Mouse (Mus musculus) midbrain, embryonic 15.5 days (tissue): ENCODE measurements around the gene Scaf4. TPM values are rescaled to one million over a fixed set of nuclear protein-coding genes. Genes with fewer than 3 reads are reported as not detected.
"Not testable (repeated sequence)": the region's sequence is repeated elsewhere in the genome, so short reads cannot be mapped to it uniquely, and the experiment has no call there.

ENCODE experiments used
- ATAC-seq: fragments of 200-750 bp; cut with Nextera tagmentation; replicated peaks from 2 replicates; pipeline ENCODE4 v1.8.0; 2017; ENCODE audit warnings: moderate TSS enrichment
- H3K27ac ChIP-seq: fragments of 300-500 bp; sonication (generic); 2 replicates; pipeline ENCODE4 v1.5.1; 2015; ENCODE audit warnings: mild to moderate bottlenecking, inconsistent platforms
- H3K27me3 ChIP-seq: fragments of 300-500 bp; sonication (generic); replicated peaks from 2 replicates; pipeline ENCODE4 v1.6.1; 2015; ENCODE audit warnings: inconsistent platforms
- H3K36me3 ChIP-seq: fragments of 300-500 bp; sonication (generic); replicated peaks from 2 replicates; pipeline ENCODE4 v1.6.1; 2015; ENCODE audit warnings: inconsistent platforms
- H3K4me1 ChIP-seq: fragments of 300-500 bp; sonication (generic); 2 replicates; pipeline ENCODE4 v1.6.1; 2015; ENCODE audit warnings: inconsistent platforms
- H3K4me2 ChIP-seq: fragments of 300-500 bp; sonication (generic); 2 replicates; pipeline ENCODE4 v1.6.1; 2015; ENCODE audit warnings: inconsistent platforms, mild to moderate bottlenecking, moderate library complexity
- H3K4me3 ChIP-seq: fragments of 300-500 bp; sonication (generic); 2 replicates; pipeline ENCODE4 v1.5.1; 2015; ENCODE audit warnings: mild to moderate bottlenecking, inconsistent platforms
- H3K9ac ChIP-seq: fragments of 300-500 bp; sonication (generic); 2 replicates; pipeline ENCODE4 v1.6.1; 2015; ENCODE audit warnings: mild to moderate bottlenecking, inconsistent platforms
- H3K9me3 ChIP-seq: fragments of 300-500 bp; sonication (generic); 2 replicates; pipeline ENCODE4 v1.6.1; 2016; ENCODE audit warnings: inconsistent platforms
- WGBS: fragments of 180-500 bp; shearing (Covaris S2); methylation state at CpG from one replicate; pipeline ENCODE4 v1.1.7; 2015; ENCODE audit warnings: mixed read lengths; 5-methylcytosine and 5-hydroxymethylcytosine counted together
- polyA plus RNA-seq: library from polyadenylated mRNA; unstranded; fragments of >200 nt; fragmentation: Nextera tagmentation; extraction: Ambion mirVana; gene quantifications from 2 replicates; pipeline ENCODE4 v1.2.1, GENCODE M21; 2015

The Scaf4 gene
- polyA plus RNA-seq, 1 experiment from 2014 or later, result 30.1 TPM

DNA sequence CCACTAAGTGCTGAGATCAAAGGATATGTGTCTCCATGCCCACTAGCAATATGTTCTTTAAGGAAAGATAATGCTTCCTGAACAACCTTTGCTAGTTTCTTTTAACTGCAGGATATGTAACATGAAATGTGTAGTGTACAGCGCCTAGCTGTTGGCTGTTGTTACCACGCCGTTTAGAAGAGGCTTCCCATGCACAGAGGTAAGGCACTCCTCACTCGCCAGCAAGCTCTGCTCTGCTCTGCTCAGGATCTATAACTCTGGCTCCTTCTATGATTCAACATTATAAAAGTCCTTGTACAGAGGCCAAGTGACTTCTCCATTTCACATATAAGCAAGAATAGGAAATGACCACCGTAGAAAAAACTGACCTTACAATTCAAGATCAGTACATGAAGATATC is 24.7 kb downstream of the Scaf4 start:
- H3K4me2 ChIP-seq, result no peak overlapping the region
- H3K9me3 ChIP-seq, result no peaks in the 10 kb centered on the region
- H3K4me3 ChIP-seq, result no peak overlapping the region
- 92% methylated on average over 5 of the region's 5 CpGs for WGBS
- H3K27me3 ChIP-seq, result no peaks in the 10 kb centered on the region
- H3K36me3 ChIP-seq, result peaks cover 12% of the 10 kb centered on the region; the same call in 1 of the 2 replicates
- no peaks in the 10 kb centered on the region for H3K4me1 ChIP-seq
- H3K9ac ChIP-seq, result no peak overlapping the region
- no peak overlapping the region for H3K27ac ChIP-seq
- no peak for ATAC-seq

DNA sequence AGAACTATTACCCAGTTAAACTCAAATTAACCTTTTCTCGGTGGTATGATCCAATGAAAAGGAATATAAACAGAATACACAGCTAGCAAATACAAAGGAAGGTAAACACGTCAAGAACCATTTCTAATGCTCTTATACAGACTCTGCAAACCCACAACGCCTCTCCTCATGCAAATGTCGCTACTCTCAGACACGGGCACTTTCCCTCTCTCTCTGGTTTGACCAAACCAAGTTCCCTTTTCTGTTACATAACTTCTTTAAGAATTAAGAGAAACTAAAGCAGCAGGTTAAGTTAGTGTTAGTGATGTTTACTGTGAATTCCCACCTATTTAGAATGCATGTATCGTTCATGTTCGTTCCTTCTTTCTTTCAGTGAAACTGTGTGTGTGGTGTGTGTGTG is 25.4 kb downstream of the Scaf4 start:
- Histone ChIP-seq H3K36me3 (peaks cover 15% of the 10 kb centered on the region; the same call in 1 of the 2 replicates), H3K4me1 (no peaks in the 10 kb centered on the region), H3K9me3 (no peaks in the 10 kb centered on the region), H3K27ac (no peak overlapping the region), H3K27me3 (no peaks in the 10 kb centered on the region), H3K4me2 (no peak overlapping the region), H3K9ac (no peak overlapping the region), H3K4me3 (no peak overlapping the region)
- no peak for ATAC-seq
- 90% methylated on average over 7 of the region's 7 CpGs for WGBS

DNA sequence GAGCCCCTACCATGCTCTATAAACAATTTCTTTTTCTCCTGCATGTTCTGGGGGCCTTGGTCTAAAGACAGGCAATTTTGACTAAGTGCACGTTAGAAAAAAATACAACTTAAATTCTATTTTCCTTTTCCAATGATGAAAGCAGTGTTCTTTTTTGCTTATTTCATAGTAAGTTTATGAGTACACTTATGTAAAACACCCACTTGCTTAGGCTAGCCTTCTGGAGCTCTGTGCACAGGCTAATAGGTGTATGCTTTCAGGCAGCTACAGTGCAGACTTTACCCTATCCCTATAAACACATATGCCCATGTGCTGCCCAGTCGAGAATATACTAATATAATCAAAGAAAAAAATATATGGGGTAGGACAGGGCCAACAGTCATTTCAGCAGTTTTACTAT is 31.8 kb downstream of the Scaf4 start:
- H3K9ac ChIP-seq, result no peak overlapping the region
- H3K9me3 ChIP-seq, result no peaks in the 10 kb centered on the region
- no peak for ATAC-seq
- no peak overlapping the region for H3K4me2 ChIP-seq
- H3K4me3 ChIP-seq, result no peak overlapping the region
- WGBS, result 96% methylated on average over 2 of the region's 2 CpGs
- no peak overlapping the region for H3K27ac ChIP-seq
- no peaks in the 10 kb centered on the region for H3K27me3 ChIP-seq
- H3K36me3 ChIP-seq, result peaks cover 35% of the 10 kb centered on the region
- no peaks in the 10 kb centered on the region for H3K4me1 ChIP-seq

DNA sequence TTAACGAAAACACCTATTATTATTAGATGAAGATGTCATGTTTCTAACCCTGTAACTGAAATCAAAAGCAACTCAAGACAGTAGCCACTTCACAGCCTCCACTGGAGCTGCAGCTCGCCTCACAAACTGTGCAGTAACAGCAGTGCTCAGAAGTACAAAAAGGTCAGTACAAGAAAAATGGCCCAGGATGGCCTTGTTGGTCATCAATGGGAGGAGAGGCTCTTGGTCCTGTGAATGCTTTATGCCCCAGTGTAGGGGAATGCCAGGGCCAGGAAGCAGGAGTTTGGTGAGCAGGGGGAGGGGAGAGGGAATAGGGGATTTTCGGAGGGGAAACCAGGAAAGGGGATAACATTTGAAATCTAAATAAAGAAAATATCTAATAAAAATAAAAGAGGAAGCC is 33.0 kb downstream of the Scaf4 start:
- H3K4me1 ChIP-seq, ATAC-seq, H3K4me3 ChIP-seq, H3K27ac ChIP-seq, H3K9ac ChIP-seq, H3K27me3 ChIP-seq, H3K9me3 ChIP-seq, H3K4me2 ChIP-seq: not testable (repeated sequence)
- peaks cover 41% of the 10 kb centered on the region for H3K36me3 ChIP-seq
- WGBS, result 86% methylated on average over 3 of the region's 3 CpGs

DNA sequence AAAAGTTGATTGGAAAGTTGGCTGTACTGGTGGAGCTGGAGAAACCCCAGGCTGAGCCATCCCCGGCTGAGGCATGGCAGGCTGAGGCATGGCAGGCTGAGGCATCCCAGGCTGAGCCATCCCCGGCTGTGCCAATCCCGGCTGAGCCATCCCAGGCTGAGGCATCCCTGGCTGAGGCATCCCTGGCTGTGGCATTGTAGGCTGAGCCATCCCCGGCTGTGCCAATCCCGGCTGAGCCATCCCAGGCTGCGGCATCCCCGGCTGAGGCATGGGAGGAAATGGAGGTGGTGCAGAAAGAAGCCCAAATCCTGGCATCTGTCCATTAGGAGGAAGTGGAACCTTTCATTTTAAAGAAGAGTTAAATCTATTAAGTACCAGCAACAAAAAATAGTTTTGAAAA is 34.2 kb downstream of the Scaf4 start:
- Histone ChIP-seq H3K4me3 (no peak overlapping the region), H3K4me2 (no peak overlapping the region), H3K27ac (no peak overlapping the region), H3K36me3 (peaks cover 47% of the 10 kb centered on the region), H3K9me3 (no peaks in the 10 kb centered on the region), H3K9ac (no peak overlapping the region), H3K27me3 (no peaks in the 10 kb centered on the region), H3K4me1 (no peaks in the 10 kb centered on the region)
- ATAC-seq, result no peak
- WGBS, result 91% methylated on average over 7 of the region's 7 CpGs

DNA sequence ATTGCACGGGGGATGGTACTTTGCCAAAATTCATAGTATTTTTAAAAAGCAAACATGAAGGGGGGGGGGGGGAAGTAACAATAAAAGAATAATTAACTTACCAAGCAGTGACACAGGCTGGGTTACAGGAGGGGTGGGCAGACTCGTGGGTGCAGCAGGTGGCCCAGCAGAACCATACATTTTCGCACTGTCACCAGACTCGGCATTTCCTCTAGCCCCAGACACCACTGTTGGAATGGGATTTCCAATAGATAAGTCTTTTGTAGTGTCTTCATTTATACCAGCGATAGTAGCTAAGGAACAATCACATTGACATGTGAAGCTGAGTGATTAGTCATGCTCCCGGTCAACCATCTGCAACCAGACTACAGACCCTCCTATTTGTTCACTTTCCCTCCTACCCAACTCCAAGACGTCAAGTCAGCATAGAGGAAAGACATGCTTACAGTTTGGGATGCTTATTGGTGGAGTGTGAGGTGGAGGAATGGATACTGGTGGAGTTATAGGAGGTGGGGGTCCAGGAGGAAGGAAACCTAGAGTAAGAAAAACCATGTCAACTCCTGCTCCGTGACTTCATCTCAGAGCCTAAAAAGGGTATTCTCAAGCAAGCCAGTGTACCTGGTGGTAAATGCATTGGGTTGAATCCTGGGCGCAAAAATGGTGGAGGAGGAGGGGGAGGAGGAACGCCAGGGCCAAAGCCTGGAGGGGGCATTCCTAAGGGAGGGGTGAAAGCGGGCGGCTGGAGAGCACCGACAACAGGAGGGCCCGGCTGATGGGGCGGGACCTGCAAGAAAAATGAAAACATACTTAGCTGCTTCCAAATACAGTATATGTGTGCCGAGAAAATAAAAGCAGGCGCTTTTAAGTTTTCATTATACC is 41.6 kb downstream of the Scaf4 start:
- WGBS, result 70% methylated on average over 17 of the region's 17 CpGs
- ATAC-seq, result no peak
- Histone ChIP-seq H3K27me3 (no peaks in the 10 kb centered on the region), H3K4me1 (no peaks in the 10 kb centered on the region), H3K9me3 (no peaks in the 10 kb centered on the region), H3K27ac (no peak overlapping the region), H3K9ac (no peak overlapping the region), H3K4me3 (no peak overlapping the region), H3K36me3 (peaks cover 52% of the 10 kb centered on the region), H3K4me2 (no peak overlapping the region)

DNA sequence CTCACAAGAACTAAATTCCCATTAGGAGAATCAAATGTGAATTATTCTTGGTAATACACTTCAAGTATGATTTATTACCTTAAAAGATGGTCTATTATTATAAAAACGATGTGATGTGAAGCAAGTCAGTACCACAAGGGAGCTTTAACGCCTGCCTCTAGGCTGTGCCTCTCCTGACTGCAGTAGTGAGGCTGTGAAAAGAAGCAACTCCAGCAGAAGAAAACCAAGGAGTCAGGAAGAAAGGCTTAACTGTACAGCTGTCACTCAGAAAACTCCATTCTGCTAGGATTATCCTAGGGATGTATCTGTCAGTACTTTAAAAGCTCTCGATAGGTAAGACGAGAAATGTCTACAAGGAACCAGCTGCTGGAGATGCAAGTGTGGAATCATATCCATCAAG is 42.4 kb downstream of the Scaf4 start:
- H3K27me3 ChIP-seq, result no peaks in the 10 kb centered on the region
- H3K4me3 ChIP-seq, result no peak overlapping the region
- H3K4me2 ChIP-seq, result no peak overlapping the region
- no peak overlapping the region for H3K27ac ChIP-seq
- 84% methylated on average over 4 of the region's 4 CpGs for WGBS
- H3K36me3 ChIP-seq, result peaks cover 45% of the 10 kb centered on the region
- H3K4me1 ChIP-seq, result no peaks in the 10 kb centered on the region
- H3K9ac ChIP-seq, result no peak overlapping the region
- no peak for ATAC-seq
- H3K9me3 ChIP-seq, result no peaks in the 10 kb centered on the region

DNA sequence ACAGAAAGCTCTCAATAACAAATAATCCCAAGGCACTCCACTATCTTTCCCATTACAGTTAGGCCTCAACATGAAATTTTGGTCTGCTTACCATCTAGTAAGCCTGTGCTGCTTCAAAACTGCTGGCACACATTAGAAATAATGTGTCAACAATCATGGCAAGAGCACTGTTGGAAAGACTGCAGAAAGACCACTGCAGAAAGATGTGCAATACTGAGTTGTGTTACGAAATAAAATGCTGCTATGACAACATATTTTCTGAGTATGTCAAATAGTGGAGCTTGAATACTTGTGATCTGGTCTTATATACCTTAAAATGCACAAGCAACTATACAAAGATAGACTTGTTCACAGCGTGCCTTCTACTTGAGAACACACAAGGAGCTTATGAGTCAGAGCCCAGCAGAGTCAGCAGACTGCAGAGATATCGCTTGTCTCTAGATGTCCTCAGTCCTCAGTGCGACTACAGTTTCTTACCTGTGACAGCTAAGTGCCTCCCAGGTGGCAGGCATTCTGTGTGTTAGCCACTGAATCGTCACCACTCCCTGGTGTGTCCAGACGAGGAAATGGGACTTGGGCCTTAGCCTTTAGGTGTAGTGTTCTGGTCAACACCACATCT is 45.1 kb downstream of the Scaf4 start:
- H3K27ac ChIP-seq, result no peak overlapping the region
- ATAC-seq, result no peak
- 90% methylated on average over 6 of the region's 6 CpGs for WGBS
- no peak overlapping the region for H3K9ac ChIP-seq
- no peak overlapping the region for H3K4me3 ChIP-seq
- no peaks in the 10 kb centered on the region for H3K27me3 ChIP-seq
- peaks cover 27% of the 10 kb centered on the region for H3K36me3 ChIP-seq
- H3K9me3 ChIP-seq, result no peaks in the 10 kb centered on the region
- H3K4me1 ChIP-seq, result no peaks in the 10 kb centered on the region
- H3K4me2 ChIP-seq, result no peak overlapping the region

DNA sequence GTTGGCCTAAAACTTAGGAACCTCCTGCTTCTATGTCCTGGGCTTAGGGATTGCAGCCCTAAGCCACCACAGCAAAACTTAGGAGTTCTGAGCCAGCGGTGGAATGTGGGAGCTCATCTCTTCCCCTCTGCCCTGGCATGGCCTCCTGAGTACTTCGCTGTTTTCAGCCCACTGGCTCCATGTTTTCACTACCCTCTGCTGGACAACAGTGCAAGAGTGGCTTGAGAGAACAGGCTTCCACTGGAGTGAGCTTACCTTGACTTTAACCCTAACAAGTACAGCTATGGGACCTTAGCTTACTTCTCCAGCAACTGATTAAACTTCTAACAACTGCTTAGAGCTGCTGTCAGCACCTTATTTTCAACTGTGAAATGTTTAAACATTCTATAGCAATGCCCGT is 49.1 kb downstream of the Scaf4 start:
- WGBS, result 93% methylated on average over 3 of the region's 3 CpGs
- Histone ChIP-seq H3K27me3 (no peaks in the 10 kb centered on the region), H3K4me2 (no peak overlapping the region), H3K9me3 (no peaks in the 10 kb centered on the region), H3K9ac (no peak overlapping the region), H3K4me1 (no peaks in the 10 kb centered on the region), H3K36me3 (peaks cover 12% of the 10 kb centered on the region; the same call in 1 of the 2 replicates), H3K27ac (no peak overlapping the region), H3K4me3 (no peak overlapping the region)
- ATAC-seq, result no peak

DNA sequence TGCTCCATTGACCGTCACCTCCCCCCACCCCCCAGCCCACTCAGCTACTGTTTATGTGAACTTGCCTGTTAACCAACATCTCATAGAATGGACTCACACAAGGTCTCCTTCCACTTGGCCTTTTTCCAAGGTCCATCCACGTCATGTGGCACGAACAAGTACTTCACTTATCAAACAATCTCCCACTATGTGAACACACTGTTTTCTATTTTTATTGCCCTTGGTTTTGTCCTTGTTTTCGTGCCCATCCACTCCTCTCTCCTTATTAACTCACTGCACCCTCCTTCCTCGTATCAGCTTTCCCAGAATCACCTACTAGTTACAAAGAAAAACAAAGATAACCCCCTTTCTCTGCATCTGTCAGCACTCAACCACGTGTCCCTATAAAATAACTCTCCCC is 49.7 kb downstream of the Scaf4 start:
- H3K36me3 ChIP-seq, result peaks cover 10% of the 10 kb centered on the region
- 77% methylated on average over 6 of the region's 6 CpGs for WGBS
- H3K27me3 ChIP-seq, result no peaks in the 10 kb centered on the region
- no peak overlapping the region for H3K4me3 ChIP-seq
- H3K4me1 ChIP-seq, result no peaks in the 10 kb centered on the region
- H3K9ac ChIP-seq, result no peak overlapping the region
- ATAC-seq, result no peak
- no peak overlapping the region for H3K4me2 ChIP-seq
- H3K9me3 ChIP-seq, result no peaks in the 10 kb centered on the region
- no peak overlapping the region for H3K27ac ChIP-seq

DNA sequence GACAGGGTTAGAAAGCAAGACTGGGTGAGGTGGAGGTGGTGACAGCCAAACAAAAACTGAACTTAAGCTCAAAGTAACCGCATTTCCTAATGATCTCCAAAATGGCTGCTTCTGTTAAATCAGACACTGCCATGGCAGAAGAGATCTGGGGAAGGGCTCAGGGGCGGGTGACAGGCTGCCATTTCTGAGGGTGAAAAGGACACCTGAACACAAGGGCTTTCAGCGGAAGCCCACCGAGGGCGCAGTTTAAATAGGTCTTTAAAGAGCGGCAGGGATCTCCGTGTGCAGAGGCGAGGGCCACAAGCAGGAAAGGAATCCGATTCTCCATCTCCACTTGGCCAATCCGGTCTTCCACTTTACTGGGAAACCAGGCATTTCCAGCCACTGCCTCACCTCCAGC is 50.6 kb downstream of the Scaf4 start:
- Histone ChIP-seq H3K27me3 (no peaks in the 10 kb centered on the region), H3K4me1 (no peaks in the 10 kb centered on the region), H3K4me3 (no peak overlapping the region), H3K4me2 (no peak overlapping the region), H3K36me3 (peaks cover 9% of the 10 kb centered on the region), H3K27ac (no peak overlapping the region), H3K9me3 (no peaks in the 10 kb centered on the region), H3K9ac (no peak overlapping the region)
- WGBS, result 96% methylated on average over 10 of the region's 10 CpGs
- no peak for ATAC-seq

DNA sequence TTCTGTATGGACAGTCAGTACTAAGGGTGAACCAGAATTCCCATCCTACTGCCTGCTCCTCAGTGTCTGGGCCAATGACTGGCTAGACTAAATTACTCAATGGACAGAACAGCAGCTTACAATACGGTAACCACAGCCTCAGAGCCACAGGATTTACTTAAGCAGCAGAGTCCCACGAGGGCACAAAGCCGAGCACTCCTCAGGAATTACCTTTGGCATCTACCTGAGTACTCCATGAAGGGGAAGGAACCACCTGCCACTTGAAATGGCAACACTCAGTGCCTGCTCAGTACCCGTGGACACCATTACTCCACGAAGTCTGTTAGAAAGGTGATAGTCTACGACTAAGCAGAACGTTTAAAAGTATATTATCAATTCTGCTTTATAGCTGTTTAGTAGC is 53.0 kb downstream of the Scaf4 start:
- Histone ChIP-seq H3K4me2 (no peak overlapping the region), H3K9ac (no peak overlapping the region), H3K4me1 (no peaks in the 10 kb centered on the region), H3K36me3 (peaks cover 17% of the 10 kb centered on the region), H3K9me3 (no peaks in the 10 kb centered on the region), H3K27ac (no peak overlapping the region), H3K27me3 (no peaks in the 10 kb centered on the region), H3K4me3 (no peak overlapping the region)
- no peak for ATAC-seq
- WGBS, result 86% methylated on average over 7 of the region's 7 CpGs

DNA sequence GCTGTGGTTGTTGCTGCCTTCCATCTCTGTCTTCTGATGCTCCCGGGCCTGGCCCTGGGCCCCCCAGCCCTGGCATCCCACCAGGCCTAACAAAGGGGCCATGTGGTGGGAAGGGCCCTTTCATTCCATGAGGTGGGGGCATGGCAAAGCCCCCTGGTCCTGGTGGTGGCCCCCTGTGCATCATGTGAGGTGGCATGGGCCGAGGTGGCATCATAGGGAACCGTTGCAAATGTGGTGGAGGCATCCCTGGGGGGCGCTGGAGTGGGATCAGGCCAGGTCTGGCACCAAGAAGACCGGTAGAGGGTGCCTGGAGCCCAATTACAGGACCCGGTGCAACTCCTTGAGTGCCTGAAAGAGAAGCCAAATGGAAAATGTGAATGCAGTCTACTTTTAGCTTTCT is 54.4 kb downstream of the Scaf4 start:
- H3K4me2 ChIP-seq, result no peak overlapping the region
- H3K4me1 ChIP-seq, result no peaks in the 10 kb centered on the region
- H3K4me3 ChIP-seq, result no peak overlapping the region
- no peaks in the 10 kb centered on the region for H3K9me3 ChIP-seq
- H3K27me3 ChIP-seq, result no peaks in the 10 kb centered on the region
- H3K27ac ChIP-seq, result no peak overlapping the region
- no peak overlapping the region for H3K9ac ChIP-seq
- WGBS, result 80% methylated on average over 6 of the region's 6 CpGs
- peaks cover 29% of the 10 kb centered on the region for H3K36me3 ChIP-seq
- 0 out of 2 replicates have a peak, but pooled peaks have one; percentile 32 for ATAC-seq
